Mouse (Mus musculus): ENCODE data around the gene Tmod1.

- TF ChIP-seq GATA1 (IDR thresholded peaks at IDR 0.05; ENCODE audit: borderline replicate concordance, low read length) (no peak), FLI1 (IDR thresholded peaks at IDR 0.05; ENCODE audit: low read length) (no peak)
Measured at GRCm38 (mm10) chr4:46151903-46152544, 113.3 kb downstream of the Tmod1 start.
